Mouse (Mus musculus) cerebellum, adult 2 months (tissue): ENCODE results near the gene Rpa2.

Experiments
- CTCF ChIP-seq: fragments of 200-500 bp; IDR thresholded peaks from 2 replicates; pipeline ENCODE4 v1.5.1; 2011; ENCODE audit warnings: low read depth, mild to moderate bottlenecking, control low read depth, low read length, moderate library complexity, borderline replicate concordance; ENCODE audit not compliant: insufficient read depth
- POLR2A ChIP-seq: fragments of 200-500 bp; IDR thresholded peaks from 2 replicates; pipeline ENCODE4 v1.6.1; 2011; ENCODE audit warnings: low read length, control low read depth, borderline replicate concordance; ENCODE audit not compliant: insufficient read depth

- TF ChIP-seq POLR2A (no peak), CTCF (no peak)
Measured at GRCm38 (mm10) chr4:132804331-132804730, 36.2 kb downstream of the Rpa2 start.
